Mouse (Mus musculus) v-Abl transformed pro-B cells (cell line): ENCODE data around the gene Prelid1.

ENCODE experiments used
- in situ Hi-C, 2 experiments: fragments of 400-800 bp; cut with MboI; formaldehyde crosslinking; loops; one replicate each; pipeline ENCODE4 v1.15.1; 2025; ENCODE audit not compliant: unreplicated experiment in 2 of 2

Gene Prelid1

DNA sequence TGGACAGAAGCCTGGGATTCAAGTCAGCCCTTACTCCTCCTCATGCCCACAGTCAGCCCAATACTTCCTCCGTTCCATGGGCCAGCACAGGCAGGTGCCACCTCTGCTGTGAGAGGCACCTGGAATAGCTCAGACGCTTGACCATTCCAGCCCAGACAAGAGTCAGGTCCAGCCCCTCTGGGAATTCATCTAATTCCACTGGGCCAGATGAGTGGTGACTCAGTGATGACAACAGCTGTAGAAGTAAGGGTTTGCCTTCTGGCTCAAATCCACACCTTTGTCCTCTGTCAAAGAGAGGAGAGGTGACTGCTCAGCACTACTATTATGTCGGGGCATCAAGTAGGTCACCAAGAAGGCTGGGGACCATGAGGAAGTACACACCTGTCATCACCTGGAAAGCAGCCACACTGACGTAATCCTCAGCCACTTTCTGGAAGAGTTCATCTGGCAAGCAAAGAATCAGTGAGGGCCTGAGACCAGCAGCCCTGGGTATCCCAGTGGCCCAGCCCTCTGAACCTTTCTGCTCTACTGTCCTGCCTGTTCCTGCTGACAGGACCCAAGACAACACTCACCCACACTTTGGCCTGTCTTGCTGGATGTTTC, at the start of gene Prelid1:
Prelid1 (plus strand) TSS at position 570 of the 603 bp plus-strand sequence.
- in situ Hi-C loops: no loop called here

GRCm38 (mm10) chr13:55277203-55277602, 43.1 kb upstream of the Prelid1 start:
- in situ Hi-C loops: no loop called here

DNA sequence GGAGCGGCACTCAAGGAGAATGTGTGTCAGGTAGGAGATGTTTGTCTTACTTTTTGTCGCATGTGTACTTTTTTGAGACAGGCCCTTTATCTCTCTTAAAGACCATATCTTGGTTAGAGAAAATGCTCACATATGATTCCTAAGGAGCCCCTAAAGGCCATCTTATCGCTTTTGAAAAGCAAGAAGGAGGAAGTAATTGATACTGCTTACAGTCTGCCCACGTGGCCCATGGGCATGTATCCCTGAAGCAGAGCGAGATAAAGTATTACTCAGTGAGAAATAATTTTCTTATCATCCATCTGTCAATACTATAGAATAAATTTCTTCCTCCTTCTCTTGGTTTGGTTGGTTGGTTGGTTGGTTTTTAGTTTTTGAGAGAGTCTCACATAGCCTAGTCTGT, 42.7 kb upstream of the Prelid1 start:
- in situ Hi-C loops: no loop called here

- in situ Hi-C loops: no loop called here
Measured at GRCm38 (mm10) chr13:55288854-55289253, 31.4 kb upstream of the Prelid1 start.

DNA sequence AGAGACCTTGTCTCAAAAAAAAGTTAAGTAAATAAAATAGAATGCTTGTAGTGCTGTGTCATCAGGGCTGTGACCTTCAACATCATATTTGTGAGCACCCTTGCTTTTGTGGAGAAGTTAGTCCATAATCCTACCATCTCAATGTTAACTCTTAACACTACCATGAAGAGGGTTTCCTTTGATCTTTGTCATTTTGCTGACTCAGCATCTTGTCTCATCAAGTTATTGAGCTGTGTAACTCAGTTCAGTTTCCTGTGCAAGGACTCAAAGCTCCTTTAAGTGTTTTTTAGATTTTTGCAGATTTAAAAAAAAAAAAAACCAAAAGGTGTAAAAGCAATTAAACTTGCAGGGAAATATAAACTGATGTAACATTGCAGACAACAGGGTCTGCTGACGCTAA, 23.5 kb upstream of the Prelid1 start:
- in situ Hi-C loops: no loop called here

DNA sequence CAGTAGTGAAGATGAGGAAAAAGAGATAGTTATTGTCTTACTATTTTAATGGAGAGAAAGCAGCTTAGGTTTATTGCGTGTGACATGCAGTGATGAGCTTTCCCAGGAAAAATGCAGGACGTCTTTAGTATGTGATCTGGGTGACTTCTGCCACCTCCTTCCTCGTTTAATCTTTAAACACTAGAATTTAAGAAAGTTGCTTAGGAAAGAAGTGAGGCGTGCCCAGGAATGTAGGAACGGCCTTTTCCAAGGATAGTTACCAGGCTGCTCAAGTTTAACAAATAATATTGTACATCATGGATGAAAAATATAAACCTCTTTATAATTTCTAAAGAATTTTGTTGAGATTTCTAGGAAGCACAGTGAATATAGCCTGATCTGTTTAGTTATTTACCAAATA, 19.4 kb upstream of the Prelid1 start:
- in situ Hi-C loops: no loop called here

DNA sequence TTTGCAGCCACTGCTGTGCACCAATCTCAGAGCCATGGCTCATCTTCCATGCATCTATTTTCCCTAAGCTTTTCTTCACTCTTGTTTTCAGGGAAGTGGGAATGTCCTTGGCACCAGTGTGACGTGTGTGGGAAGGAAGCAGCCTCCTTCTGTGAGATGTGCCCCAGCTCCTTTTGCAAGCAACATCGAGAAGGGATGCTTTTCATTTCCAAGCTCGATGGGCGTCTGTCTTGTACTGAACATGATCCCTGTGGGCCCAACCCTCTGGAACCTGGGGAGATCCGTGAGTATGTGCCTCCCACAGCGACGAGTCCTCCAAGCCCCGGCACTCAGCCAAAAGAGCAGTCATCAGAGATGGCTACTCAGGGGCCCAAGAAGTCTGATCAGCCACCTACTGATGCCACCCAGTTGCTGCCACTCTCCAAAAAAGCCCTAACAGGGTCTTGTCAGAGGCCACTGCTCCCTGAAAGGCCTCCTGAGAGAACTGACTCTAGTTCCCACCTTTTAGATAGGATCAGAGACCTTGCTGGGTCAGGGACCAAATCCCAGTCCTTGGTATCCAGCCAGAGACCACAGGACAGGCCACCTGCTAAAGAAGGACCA, 8.2 kb upstream of the Prelid1 start:
- in situ Hi-C loops: no loop called here

DNA sequence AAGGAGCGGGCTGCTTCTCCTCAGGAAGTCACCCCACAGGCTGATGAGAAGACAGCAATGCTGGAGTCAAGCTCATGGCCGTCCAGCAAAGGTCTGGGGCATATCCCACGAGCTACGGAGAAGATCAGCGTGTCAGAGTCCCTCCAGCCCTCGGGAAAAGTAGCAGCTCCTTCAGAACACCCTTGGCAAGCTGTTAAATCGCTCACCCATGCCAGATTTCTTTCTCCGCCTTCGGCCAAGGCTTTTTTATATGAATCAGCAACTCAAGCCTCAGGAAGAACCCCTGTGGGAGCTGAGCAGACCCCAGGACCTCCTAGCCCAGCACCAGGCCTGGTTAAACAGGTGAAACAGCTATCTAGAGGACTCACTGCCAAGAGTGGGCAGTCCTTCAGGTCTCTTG, 7.2 kb upstream of the Prelid1 start:
- in situ Hi-C loops: no loop called here

DNA sequence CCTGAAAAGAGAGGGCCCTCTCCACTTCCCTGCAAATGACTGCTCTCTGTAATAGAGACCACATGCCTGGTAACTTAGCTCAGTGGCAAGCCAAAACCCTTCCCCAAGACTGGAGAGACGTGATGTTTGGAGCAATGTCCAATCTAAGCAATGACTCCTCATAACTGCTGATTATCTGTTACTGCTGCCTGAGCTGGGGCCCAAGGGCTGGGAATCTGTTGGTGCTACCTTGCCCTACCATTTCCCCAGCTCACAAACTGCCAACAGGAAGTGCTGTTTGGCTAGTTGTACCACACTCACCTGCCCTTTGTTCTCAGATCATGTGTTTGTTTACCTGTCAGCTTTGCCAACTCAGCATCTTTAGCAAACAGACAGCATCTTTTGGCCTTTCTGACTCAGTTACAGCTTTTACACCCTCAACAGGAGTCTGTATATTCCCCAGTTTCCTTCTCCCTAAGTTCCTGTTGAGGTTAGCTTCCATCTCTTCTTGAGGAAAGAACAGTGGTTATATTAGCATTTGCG, 5.3 kb upstream of the Prelid1 start:
- in situ Hi-C loops: no loop called here

- in situ Hi-C loops: no loop called here
Measured at GRCm38 (mm10) chr13:55318351-55318750, 1.9 kb upstream of the Prelid1 start.

GRCm38 (mm10) chr13:55321434-55322129, 1.3 kb downstream of the Prelid1 start, which contains the start of gene Rab24:
Rab24 (minus strand) TSS chr13:55321946.
- in situ Hi-C loops: no loop called here

GRCm38 (mm10) chr13:55322130-55322825, 2.0 kb downstream of the Prelid1 start:
- in situ Hi-C loops: no loop called here

DNA sequence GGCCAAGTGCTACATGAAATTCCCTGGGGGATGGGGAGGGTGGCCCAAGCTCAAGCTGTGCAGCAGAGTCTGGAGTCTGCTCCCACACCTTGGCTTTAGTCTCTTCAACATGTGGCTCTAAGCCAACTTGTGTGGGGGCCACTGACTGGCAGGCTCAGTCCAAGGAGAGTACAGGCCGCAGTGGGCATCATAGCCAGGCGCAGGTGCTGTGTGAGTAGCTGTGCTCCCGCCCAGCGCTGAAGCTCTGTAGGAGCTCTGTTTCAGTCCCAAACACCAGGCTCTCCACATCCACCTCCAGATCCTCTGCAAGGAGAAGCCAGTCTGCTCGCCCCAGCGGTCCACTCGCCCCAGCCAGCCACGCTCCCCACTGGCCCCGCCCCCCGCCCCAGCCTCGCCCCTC, 5.3 kb downstream of the Prelid1 start:
- in situ Hi-C loops: no loop called here

- in situ Hi-C loops: no loop called here
Measured at GRCm38 (mm10) chr13:55327169-55327568, 6.9 kb downstream of the Prelid1 start.

- in situ Hi-C loops: no loop called here
Measured at GRCm38 (mm10) chr13:55327633-55328032, 7.3 kb downstream of the Prelid1 start.

DNA sequence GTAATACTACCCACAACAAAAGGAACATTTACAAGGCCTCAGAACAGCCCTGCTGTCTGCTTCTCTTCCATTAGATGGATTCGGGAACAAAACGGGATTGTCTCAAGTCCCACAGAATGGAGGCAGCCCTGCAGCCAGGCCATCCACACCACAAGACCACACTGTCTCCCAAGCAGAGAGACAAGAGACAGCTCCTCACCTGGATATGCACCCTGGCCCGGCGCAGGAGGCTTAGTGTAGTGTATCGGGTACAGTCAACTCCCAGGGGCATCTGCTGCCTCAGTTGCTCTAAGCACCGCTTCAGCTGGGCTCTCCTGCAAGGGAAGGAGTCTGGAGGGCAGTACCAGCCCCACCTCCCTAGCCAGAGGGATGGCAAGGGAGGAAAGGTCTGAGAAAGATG, 7.9 kb downstream of the Prelid1 start:
- in situ Hi-C loops: no loop called here

DNA sequence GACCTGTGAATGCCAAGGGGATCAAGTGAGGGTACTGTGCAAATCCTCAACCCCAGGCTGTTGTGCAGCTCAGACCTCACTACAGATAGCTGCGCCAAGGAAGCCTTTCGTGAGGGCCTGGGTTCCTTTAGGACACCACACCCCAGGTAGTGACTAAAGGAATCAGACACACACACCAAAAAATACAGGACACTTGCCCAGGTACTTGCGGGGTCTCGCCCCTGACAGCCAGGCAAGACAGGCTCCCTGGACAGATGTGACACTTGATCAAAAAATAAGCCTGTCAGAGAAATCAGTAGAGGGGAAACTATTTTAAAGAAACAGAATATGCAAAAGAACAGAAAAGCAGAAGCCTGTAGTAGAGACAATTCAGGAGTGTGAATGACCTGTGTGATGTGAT, 8.3 kb downstream of the Prelid1 start:
- in situ Hi-C loops: no loop called here

GRCm38 (mm10) chr13:55329109-55329682, 8.9 kb downstream of the Prelid1 start:
- in situ Hi-C loops: no loop called here

DNA sequence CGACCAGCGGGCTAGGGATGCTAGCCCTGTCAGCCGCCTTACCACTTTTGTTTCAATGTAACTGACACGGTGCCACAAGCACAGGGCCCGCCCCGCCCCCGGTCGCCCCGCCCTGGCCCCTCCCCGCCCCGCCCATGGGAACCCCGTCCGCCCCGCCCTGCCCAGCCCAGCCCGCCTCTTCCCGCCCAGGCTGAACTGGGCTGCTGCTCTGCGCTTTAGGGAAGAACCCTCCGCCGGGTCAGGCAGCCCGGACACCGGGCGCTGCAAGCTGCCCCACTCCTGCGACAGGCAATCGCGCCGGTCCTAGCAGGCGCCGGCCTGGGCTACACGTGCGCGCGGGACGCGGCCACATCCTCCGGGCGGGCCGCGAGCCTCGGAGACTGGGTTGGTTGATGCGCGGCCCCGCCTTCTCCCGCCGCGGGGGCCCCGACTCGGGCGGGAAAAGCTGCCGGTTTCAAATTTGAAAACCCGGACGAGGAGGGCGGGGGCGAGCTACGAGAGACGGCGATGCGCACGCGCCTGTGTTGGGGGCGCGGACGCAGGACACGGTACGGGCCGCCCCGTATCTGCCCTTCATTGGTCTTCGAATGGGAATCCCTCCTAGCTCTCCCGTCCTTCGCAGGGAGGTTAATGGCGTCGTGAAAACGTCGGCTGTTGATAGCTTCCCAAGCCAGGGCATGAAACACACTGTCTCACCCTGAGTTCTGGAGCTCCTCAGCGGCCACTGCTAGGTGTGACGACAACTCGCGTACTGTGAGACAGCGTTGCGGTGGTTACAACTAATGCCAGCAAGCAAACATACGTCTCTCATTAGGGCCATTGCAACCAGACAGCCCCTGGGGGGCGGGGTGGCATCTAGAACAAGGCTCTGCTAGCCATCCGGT, 9.6 kb downstream of the Prelid1 start, which contains the start of gene Mxd3:
Mxd3 (minus strand) TSS at position 141 of the 884 bp plus-strand sequence.
- in situ Hi-C loops: loop anchor here (5.0 to 10.0 kb wide), 4 partner anchors 37 to 185 kb away; partner anchors contain the start of genes Pdlim7 (in 1 of the 2), Rgs14 (in 1 of the 2) and Slc34a1 (in 1 of the 2)
